Mouse (Mus musculus): Measurements from ENCODE around the gene Inpp5b.

Inpp5b gene

DNA sequence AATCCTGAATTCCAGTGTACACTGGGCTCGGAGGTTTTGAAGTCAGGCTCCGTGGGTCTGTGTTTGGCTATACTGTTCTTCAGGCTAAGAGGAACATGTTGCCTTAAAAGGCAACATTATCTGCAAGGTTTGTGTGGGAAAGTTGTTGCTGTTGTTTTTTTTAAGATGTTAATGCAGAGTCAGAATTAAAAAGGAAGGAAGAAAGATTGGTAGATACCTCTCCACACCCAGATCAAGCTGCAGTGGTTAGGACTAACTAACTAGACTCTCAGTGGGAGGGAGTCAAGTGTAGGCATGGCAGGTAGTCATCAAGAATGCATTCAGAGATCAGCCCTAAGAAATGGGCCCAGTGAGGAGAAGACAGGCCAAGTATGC, 24.9 kb downstream of the Inpp5b start:
- no peak for DNase-seq

DNA sequence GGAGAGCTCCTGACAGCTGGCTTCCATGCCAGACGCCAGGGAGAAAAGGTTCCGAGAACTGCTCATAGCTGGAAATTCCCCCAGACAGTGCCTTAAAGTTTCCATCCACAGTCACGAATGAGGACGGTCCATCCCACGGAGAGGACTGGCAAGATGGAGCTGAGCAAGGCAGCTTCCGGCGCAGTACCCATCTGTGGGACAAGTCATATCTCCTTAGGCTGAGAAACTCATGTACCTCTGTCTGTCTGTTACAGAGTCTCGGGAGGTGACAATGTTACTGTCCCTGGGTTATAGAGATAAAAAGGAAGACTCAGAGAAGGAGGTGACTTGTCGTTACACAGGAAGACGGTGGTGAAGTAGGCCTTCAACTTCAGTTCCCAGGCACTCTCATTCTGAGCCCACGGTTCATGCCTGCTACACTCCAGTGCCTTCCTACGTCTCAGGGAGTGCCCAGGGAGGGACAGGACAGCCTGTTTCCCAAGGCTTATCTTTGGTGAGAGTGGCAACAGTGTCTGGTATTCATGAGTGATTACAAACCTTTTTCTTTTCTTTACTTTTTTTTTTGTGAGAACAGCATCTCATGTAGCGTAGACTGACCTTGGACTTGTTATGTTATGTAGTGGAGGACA, 27.4 kb downstream of the Inpp5b start:
- no peak for DNase-seq

- no peak for DNase-seq
These were observed 29.0 kb downstream of the Inpp5b start for GRCm38 (mm10) chr4:124770624-124771023.

DNA sequence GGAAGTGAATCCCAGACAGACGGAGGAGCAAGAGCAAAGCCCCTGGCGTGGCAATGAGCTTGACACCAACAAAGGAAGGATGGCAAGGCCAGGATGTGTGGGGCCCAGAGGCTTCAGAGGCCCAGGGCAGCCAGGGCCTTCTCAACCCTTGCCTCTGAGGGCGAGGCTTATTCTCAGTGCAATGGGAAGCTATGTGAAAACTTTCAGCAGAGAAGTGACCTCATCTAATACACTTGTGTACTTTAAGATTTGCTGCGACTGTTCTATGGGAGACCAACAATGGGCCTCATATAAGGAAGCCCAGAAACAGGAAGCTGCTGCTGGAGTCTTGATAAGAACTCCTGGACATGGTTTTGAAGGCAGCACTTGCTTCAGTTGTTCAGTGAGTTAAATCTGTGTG, 30.5 kb downstream of the Inpp5b start:
- no peak for DNase-seq

- DNase-seq, result no peak
These were observed 31.8 kb downstream of the Inpp5b start for GRCm38 (mm10) chr4:124773449-124773848.

GRCm38 (mm10) chr4:124773995-124774394, 32.3 kb downstream of the Inpp5b start:
- DNase-seq, result no peak

DNA sequence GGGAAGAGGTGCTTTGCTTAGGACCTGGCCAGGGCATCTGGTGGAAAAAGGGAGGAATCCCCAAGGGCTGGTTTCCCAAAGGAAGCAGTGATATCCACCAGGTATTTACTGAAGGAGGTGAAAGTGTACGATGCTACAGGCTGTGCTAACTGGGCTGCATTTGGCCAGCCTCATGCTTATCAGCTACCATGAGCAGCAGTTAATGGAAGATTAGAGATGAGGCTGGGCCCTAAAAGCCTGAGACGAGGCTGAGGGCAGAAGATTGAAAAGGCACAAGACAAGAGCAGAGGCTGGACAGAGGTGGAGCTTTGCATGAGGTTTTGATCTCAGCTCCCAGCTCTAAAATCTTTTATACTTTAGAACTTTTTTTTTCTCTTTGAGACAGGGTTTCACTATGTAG, 32.8 kb downstream of the Inpp5b start:
- DNase-seq, result no peak

GRCm38 (mm10) chr4:124781361-124781760, 39.7 kb downstream of the Inpp5b start:
- DNase-seq, result no peak

DNA sequence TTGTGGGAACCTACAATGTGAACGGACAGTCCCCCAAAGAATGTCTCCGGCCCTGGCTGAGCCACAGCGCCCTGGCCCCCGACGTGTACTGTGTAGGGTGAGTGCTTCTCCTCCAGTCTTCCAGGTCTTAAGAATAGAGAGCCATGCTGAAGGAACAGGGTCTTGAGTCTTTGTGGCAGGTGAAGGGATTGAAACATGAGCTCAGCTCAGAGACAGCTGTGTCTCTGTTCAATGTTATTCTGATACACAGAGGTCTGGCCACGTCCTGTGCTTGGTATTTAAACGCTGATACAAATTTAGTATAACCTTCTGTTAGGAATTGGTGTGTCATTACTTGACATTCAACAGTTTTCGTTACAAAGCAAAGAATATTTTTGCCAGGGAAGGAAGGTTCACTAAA, 40.7 kb downstream of the Inpp5b start:
- DNase-seq, result no peak

- no peak for DNase-seq
These were observed 42.3 kb downstream of the Inpp5b start for GRCm38 (mm10) chr4:124783937-124784336.

GRCm38 (mm10) chr4:124790013-124790412, 48.4 kb downstream of the Inpp5b start:
- no peak for DNase-seq

GRCm38 (mm10) chr4:124792114-124792513, 50.5 kb downstream of the Inpp5b start:
- DNase-seq, result no peak

DNA sequence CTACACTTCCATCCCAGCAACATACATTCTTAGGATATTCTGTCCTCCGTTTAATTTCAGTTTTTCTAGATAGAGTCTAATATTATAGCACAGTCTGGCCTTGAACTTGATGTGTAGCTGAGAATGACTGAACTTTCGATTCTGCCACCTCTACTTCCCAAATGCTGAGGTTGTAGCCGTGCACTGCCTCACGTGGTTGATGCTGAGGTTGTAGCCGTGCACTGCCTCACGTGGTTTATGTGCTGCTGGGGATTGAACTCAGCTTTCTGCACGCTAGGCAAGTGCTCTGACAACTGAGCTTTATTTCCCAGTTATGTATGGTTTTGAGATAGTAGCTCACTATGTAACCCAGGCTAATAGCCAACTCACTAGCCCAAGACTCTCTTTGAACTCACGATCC, 54.5 kb downstream of the Inpp5b start:
- DNase-seq, result no peak

DNA sequence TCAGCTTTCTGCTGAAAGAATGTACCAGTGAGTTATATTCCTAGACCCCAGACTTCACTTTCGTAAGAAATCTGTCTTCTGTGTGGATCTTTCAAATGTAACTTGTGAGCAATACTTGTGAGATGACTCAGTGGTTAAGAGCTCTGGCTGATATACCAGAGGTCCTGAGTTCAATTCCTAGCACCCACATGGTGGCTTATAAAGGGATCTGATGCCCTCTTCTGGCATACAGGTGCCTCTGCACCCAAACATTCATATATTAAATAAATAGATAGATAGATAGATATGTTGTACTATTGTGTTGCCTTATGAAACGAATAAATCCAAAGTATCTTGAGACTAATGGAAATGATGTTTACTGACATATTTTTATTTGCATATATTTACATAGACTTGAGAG, 55.3 kb downstream of the Inpp5b start:
- no peak for DNase-seq

- peak; percentile 95 for DNase-seq
These were observed 60.1 kb downstream of the Inpp5b start, which contains the start of gene Mtf1 for GRCm38 (mm10) chr4:124801552-124802308. Gene Mtf1, plus strand, starts transcription at chr4:124802104.

DNA sequence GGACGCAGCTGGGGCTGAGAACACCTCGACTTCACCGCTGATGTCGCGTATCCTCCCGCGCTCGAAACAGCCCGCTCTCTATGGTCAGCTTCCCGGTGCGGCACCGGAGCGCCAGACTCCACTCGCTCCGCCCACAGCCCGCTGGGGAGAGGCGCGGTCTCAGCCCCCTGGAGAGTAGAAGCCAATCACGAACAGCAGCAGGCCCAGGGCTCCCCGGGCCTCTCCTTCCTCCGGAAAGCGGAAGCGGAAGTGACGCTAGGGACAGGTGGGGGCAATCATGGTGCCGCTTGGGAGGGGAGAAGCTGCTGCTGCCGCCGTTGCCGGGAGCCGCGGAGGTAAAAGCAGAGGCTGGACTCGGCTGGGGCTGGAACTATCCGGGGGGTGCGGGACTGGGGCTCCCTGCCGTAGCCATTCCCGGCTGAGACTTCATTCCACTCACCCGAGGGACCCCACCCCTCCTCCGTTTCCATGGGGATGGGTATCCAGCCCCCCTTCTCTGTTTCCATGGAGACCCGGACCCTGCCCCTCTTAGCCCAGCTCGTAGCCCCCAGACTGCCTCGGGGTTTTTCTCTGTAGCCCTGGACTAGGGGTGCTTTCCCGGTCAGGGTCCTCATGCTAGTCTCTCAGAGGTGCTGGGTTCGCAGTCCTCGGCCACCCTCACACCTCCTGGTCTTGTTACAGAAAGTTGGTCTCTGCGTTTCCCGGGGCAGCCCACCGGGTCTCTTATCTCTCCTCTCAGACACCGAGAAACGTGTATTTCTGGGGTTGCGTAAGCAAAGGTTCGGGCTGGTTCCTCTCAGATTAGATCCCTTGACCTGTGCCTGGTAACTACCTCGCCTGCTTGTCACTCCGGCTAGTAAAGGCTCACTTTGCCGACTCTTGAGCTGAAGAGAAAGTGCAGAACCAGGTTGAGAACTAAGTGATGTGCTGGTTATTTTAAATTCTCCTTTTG, 60.9 kb downstream of the Inpp5b start:
- DNase-seq, result peak; percentile 98

DNA sequence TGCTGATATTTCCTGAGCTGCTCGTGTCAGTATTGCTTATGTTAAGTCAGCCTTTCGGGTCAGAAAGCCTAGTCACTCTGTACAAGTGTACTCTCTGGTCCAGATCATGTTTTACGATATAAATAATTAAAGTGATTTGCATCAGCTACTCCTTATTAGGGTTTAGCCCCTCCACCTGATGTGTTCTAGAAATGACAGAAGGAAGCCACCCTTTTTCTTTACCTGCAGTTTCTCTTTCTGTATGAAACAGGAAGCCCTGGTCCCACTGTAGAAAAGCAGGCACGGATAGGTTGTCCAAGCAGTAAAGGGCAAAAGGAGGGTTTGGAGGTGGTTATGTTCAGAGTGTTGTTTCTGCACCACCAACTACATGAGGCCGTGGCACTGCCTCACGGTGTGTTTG, 61.8 kb downstream of the Inpp5b start:
- DNase-seq, result no peak

- peak; percentile 19 for DNase-seq
These were observed 66.9 kb downstream of the Inpp5b start for GRCm38 (mm10) chr4:124808511-124808910.

DNA sequence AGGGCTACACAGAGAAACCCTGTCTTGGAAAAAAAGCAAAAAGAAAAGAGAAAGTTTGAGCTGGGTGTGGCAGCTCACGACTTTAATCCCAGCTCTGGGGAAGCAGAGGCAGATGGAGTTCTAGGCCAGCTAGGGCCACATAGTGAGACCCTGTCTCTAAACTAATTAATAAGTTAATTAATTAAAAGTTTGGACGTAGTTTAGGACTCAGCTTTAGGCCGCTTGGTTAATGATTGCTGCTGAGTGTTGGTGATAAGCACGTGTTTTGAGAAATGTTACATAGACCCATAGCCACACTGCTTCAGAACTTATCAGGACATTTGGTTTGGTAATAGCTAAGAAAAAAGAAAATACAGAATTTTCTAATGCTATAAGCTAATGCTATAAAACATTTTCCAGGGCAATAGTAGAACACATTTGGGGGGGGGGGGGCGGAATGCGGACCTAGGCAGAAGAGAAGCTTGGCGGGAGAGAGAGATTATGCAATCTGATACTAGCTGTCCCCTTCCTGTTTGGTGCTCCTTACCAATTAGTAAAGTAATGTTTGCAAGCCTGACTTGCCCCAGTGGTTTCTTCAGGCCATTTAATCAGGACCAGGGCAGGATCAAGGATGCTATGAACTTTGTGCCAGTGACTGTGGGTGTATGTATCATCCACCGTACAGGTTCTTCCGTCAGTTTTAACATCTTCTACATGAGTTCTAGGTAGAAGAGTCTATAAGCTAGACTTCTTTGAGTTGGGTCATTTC, 67.7 kb downstream of the Inpp5b start:
- no peak for DNase-seq

DNA sequence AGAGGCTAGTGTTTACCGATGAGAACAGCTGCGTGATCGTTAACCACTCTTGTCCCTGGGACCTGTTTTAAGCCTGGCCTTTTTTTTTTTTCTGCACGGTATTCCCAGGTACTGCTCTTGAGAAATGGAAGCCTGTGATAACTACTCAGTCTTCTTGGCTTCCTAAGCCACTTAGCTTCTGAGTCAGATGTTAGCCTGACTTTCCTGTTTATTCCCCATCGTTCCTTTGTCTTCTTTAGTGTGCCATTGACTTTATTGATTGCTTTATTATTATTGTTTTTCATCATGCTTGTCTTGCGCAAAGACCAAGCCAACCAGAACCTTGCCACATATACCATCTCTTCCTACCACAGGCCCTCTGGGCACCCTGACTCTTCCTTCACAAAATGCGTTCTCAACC, 68.4 kb downstream of the Inpp5b start:
- DNase-seq, result no peak

- no peak for DNase-seq
These were observed 69.8 kb downstream of the Inpp5b start for GRCm38 (mm10) chr4:124811347-124811975.

GRCm38 (mm10) chr4:124815901-124816300, 74.3 kb downstream of the Inpp5b start:
- DNase-seq, result no peak

Measured in kidney, postnatal 10 days (tissue).